Mouse (Mus musculus) thymus, postnatal 14 days (tissue): ENCODE measurements at regions not wholly inside any gene's neighbourhood (a gene's known extent, or its start where the extent isn't known, plus 50 kb on each side); places are given as distances from the start of the nearest gene placed in this dataset.
A peak's percentile ranks its signal among the peaks of the same experiment; 100 is the strongest.

Experiments used
- DNase-seq: peaks from one replicate; pipeline ENCODE4 v3.0.0; 2021

- no peak for DNase-seq
Measured at GRCm38 (mm10) chr8:34756916-34757315, 645.4 kb upstream of the Gm10131 start.

- no peak for DNase-seq
Measured at GRCm38 (mm10) chr8:34756171-34756570, 644.6 kb upstream of the Gm10131 start.

GRCm38 (mm10) chr8:34755480-34755879 lies 643.9 kb upstream of the Gm10131 start:
- DNase-seq: no peak

- DNase-seq: no peak
Measured at GRCm38 (mm10) chr8:34753046-34753445, 641.5 kb upstream of the Gm10131 start.

- DNase-seq: no peak
Measured at GRCm38 (mm10) chr8:34748521-34748920, 637.0 kb upstream of the Gm10131 start.

GRCm38 (mm10) chr8:34745706-34746105 lies 634.2 kb upstream of the Gm10131 start:
- DNase-seq: no peak

GRCm38 (mm10) chr8:34744682-34745081 lies 633.1 kb upstream of the Gm10131 start:
- DNase-seq: no peak

- no peak for DNase-seq
Measured at GRCm38 (mm10) chr8:34744179-34744578, 632.6 kb upstream of the Gm10131 start.

- DNase-seq: no peak
Measured at GRCm38 (mm10) chr8:34743137-34743536, 631.6 kb upstream of the Gm10131 start.

GRCm38 (mm10) chr8:34740836-34741235 lies 629.3 kb upstream of the Gm10131 start:
- no peak for DNase-seq

GRCm38 (mm10) chr8:34739836-34740804 lies 628.6 kb upstream of the Gm10131 start:
- DNase-seq: peak; percentile 53

GRCm38 (mm10) chr8:34736214-34736613 lies 624.7 kb upstream of the Gm10131 start:
- DNase-seq: no peak

- peak; percentile 21 for DNase-seq
Measured at GRCm38 (mm10) chr8:34735006-34735405, 623.5 kb upstream of the Gm10131 start.

- no peak for DNase-seq
Measured at GRCm38 (mm10) chr8:34732808-34733207, 621.3 kb upstream of the Gm10131 start.

GRCm38 (mm10) chr8:34732362-34732761 lies 620.8 kb upstream of the Gm10131 start:
- no peak for DNase-seq

- DNase-seq: no peak
Measured at GRCm38 (mm10) chr8:34731096-34731999, 619.8 kb upstream of the Gm10131 start.

- no peak for DNase-seq
Measured at GRCm38 (mm10) chr8:34729585-34729984, 618.0 kb upstream of the Gm10131 start.

GRCm38 (mm10) chr8:34727699-34728098 lies 616.2 kb upstream of the Gm10131 start:
- DNase-seq: no peak

- DNase-seq: no peak
Measured at GRCm38 (mm10) chr8:34726145-34726767, 614.7 kb upstream of the Gm10131 start.

GRCm38 (mm10) chr8:34725546-34725945 lies 614.0 kb upstream of the Gm10131 start:
- no peak for DNase-seq

- no peak for DNase-seq
Measured at GRCm38 (mm10) chr8:34709911-34710733, 598.6 kb upstream of the Gm10131 start.

- DNase-seq: no peak
Measured at GRCm38 (mm10) chr8:34709316-34709715, 597.8 kb upstream of the Gm10131 start.
